ENCODE assay signal across 8 mouse cellular contexts in genomic region chr3:31459456-31459855, GRCm38 (mm10).
DNase-seq lines count a peak whose midpoint lies in the region; ATAC-seq and TF ChIP-seq lines count a peak whose summit lies in the region.

No protein-coding gene starts in this region.

- H3K4me2 ChIP-seq in hindbrain, embryonic 13.5 days: no peak overlapping the region
- no peak overlapping the region for H3K4me2 ChIP-seq in CH12.LX (ENCODE audit: insufficient read depth, low read depth, poor library complexity, severe bottlenecking)
- no peak overlapping the region for H3K4me2 ChIP-seq in embryonic facial prominence, embryonic 14.5 days (ENCODE audit: low read depth, low read length)
- no peak overlapping the region for H3K4me2 ChIP-seq in neural tube, embryonic 13.5 days

- H3K9ac ChIP-seq in hindbrain, embryonic 13.5 days: no peak overlapping the region
- no peak overlapping the region for H3K9ac ChIP-seq in CH12.LX (ENCODE audit: insufficient read depth, low read depth)
- H3K9ac ChIP-seq in embryonic facial prominence, embryonic 14.5 days (ENCODE audit: low read depth, low read length): no peak overlapping the region
- H3K9ac ChIP-seq in neural tube, embryonic 13.5 days: no peak overlapping the region

- no peak for TF ChIP-seq POLR2A in CH12.LX (IDR thresholded peaks at IDR 0.05; ENCODE audit: low read depth, low read length)
- TF ChIP-seq POLR2A in bone marrow macrophage, adult 2 months (IDR thresholded peaks at IDR 0.05; ENCODE audit: borderline replicate concordance, low read depth, low read length): no peak

- H3K36me3 ChIP-seq in hindbrain, embryonic 10.5 days: no peaks in the 10 kb centered on the region
- H3K36me3 ChIP-seq in hindbrain, embryonic 13.5 days: no peaks in the 10 kb centered on the region
- no peaks in the 10 kb centered on the region for H3K36me3 ChIP-seq in CH12.LX (replicated peaks in 1 of 2; ENCODE audit: control insufficient read depth in 1 of 2, insufficient read depth in 1 of 2, low read length in 1 of 2)
- no peaks in the 10 kb centered on the region for H3K36me3 ChIP-seq in embryonic facial prominence, embryonic 14.5 days (ENCODE audit: control insufficient read depth, insufficient read depth, low read length)
- no peaks in the 10 kb centered on the region for H3K36me3 ChIP-seq in neural tube, embryonic 13.5 days

- TF ChIP-seq RAD21 in CH12.LX (IDR thresholded peaks at IDR 0.05; ENCODE audit: low read depth, low read length): peak; percentile 26

- H3K79me2 ChIP-seq in CH12.LX (replicated peaks; ENCODE audit: control insufficient read depth, extremely low read depth, insufficient read depth, poor library complexity, severe bottlenecking): no peaks in the 10 kb centered on the region

- dilution Hi-C loops in CH12.LX (cut with MboI; ENCODE audit: extremely low pct_ligation_motif_present, extremely low pct_unique_long_range_greater_than_20kb, low sequenced_read_pairs): no loop called here

- H3K9me3 ChIP-seq in hindbrain, embryonic 10.5 days: 0 out of 2 replicates have a peak, but pooled peaks cover under 1% of the 10 kb centered on the region
- no peaks in the 10 kb centered on the region for H3K9me3 ChIP-seq in hindbrain, embryonic 13.5 days
- H3K9me3 ChIP-seq in CH12.LX (replicated peaks; ENCODE audit: low read length): peaks cover 4% of the 10 kb centered on the region
- 0 out of 2 replicates have a peak, but pooled peaks cover under 1% of the 10 kb centered on the region for H3K9me3 ChIP-seq in embryonic facial prominence, embryonic 14.5 days (ENCODE audit: control insufficient read depth, low read length)
- H3K9me3 ChIP-seq in neural tube, embryonic 13.5 days: no peaks in the 10 kb centered on the region

- in situ Hi-C loops in CH12.LX (cut with MboI; ENCODE audit: low pct_ligation_motif_present, low pct_unique_long_range_greater_than_20kb, low sequenced_read_pairs): no loop called here

- 0 out of 2 replicates have a peak, but pooled peaks cover 7% of the 10 kb centered on the region for H3K4me1 ChIP-seq in hindbrain, embryonic 10.5 days (replicated peaks)
- 0 out of 2 replicates have a peak, but pooled peaks cover 6% of the 10 kb centered on the region for H3K4me1 ChIP-seq in hindbrain, embryonic 13.5 days (replicated peaks)
- peaks cover 3 to 12% of the 10 kb centered on the region in 2 experiments; a peak in 2 of 4 replicates for H3K4me1 ChIP-seq in CH12.LX (ENCODE audit: control insufficient read depth in 1 of 2, insufficient read depth in 2 of 2)
- H3K4me1 ChIP-seq in bone marrow macrophage, adult 2 months (ENCODE audit: control insufficient read depth, insufficient read depth, low read length): peaks cover 9% of the 10 kb centered on the region
- no peaks in the 10 kb centered on the region for H3K4me1 ChIP-seq in embryonic facial prominence, embryonic 14.5 days (ENCODE audit: control insufficient read depth, insufficient read depth, low read length)
- H3K4me1 ChIP-seq in neural tube, embryonic 13.5 days (replicated peaks): no peaks in the 10 kb centered on the region

- no peak for TF ChIP-seq EP300 in CH12.LX (IDR thresholded peaks at IDR 0.05; ENCODE audit: low read length)

- H3K27me3 ChIP-seq in hindbrain, embryonic 10.5 days (ENCODE audit: insufficient read depth, poor library complexity, severe bottlenecking): no peaks in the 10 kb centered on the region
- no peaks in the 10 kb centered on the region for H3K27me3 ChIP-seq in hindbrain, embryonic 13.5 days
- no peaks in the 10 kb centered on the region for H3K27me3 ChIP-seq in CH12.LX (replicated peaks)
- H3K27me3 ChIP-seq in embryonic facial prominence, embryonic 14.5 days (replicated peaks; ENCODE audit: control insufficient read depth, insufficient read depth, low read length): no peaks in the 10 kb centered on the region
- H3K27me3 ChIP-seq in neural tube, embryonic 13.5 days: no peaks in the 10 kb centered on the region

- no peak overlapping the region for H3K4me3 ChIP-seq in hindbrain, embryonic 10.5 days
- no peak overlapping the region for H3K4me3 ChIP-seq in hindbrain, embryonic 13.5 days
- H3K4me3 ChIP-seq in CH12.LX (replicated peaks in 1 of 3; ENCODE audit: low read depth in 2 of 3, low read length in 2 of 3, poor library complexity in 1 of 3): no peak overlapping the region
- no peak overlapping the region for H3K4me3 ChIP-seq in bone marrow macrophage, adult 2 months (ENCODE audit: insufficient read depth, low read length)
- H3K4me3 ChIP-seq in embryonic facial prominence, embryonic 14.5 days (ENCODE audit: low read depth, low read length): no peak overlapping the region
- H3K4me3 ChIP-seq in neural tube, embryonic 13.5 days: no peak overlapping the region

- ATAC-seq in hindbrain, embryonic 13.5 days (ENCODE audit: low FRiP score): no peak
- ATAC-seq in embryonic facial prominence, embryonic 14.5 days (ENCODE audit: low read depth): no peak
- ATAC-seq in neural tube, embryonic 13.5 days (ENCODE audit: low read depth): peak; percentile 32; the same call in 1 of the 2 replicates

- peak in 1 of 2 experiments; percentile 62; a peak in 2 of 4 replicates for TF ChIP-seq CTCF in CH12.LX (conservative IDR thresholded peaks at IDR 0.05 in 1 of 2, IDR thresholded peaks at IDR 0.05 in 1 of 2; ENCODE audit: low read depth in 2 of 2, low read length in 2 of 2)
- peak; percentile 41; the same call in 1 of the 2 replicates for TF ChIP-seq CTCF in bone marrow macrophage, adult 2 months (IDR thresholded peaks at IDR 0.05; ENCODE audit: low read depth, low read length)

- 59% methylated on average over 5 of the region's 5 CpGs for WGBS in hindbrain, embryonic 10.5 days
- WGBS in hindbrain, embryonic 13.5 days: 55% methylated on average over 5 of the region's 5 CpGs
- 58% methylated on average over 5 of the region's 5 CpGs for WGBS in embryonic facial prominence, embryonic 14.5 days
- WGBS in neural tube, embryonic 13.5 days: 75% methylated on average over 5 of the region's 5 CpGs

- DNase-seq in hindbrain, embryonic 10.5 days (ENCODE audit: low spot score): peak; percentile 53
- DNase-seq in CH12.LX (ENCODE audit: extremely low read depth): no peak
- DNase-seq in embryonic facial prominence, embryonic 14.5 days (ENCODE audit: low spot score): peak; percentile 23
- DNase-seq in layer of hippocampus, postnatal 14 days (ENCODE audit: low spot score in 2 of 2): peak; percentile 11 to 13
- DNase-seq in spleen, adult 12 weeks (ENCODE audit: low spot score): no peak

- H3K27ac ChIP-seq in hindbrain, embryonic 10.5 days: no peak overlapping the region
- no peak overlapping the region for H3K27ac ChIP-seq in hindbrain, embryonic 13.5 days
- H3K27ac ChIP-seq in CH12.LX (ENCODE audit: insufficient read depth, low read depth): no peak overlapping the region
- H3K27ac ChIP-seq in bone marrow macrophage, adult 2 months (ENCODE audit: insufficient read depth, low read depth, low read length): no peak overlapping the region
- H3K27ac ChIP-seq in embryonic facial prominence, embryonic 14.5 days (replicated peaks; ENCODE audit: low read depth, low read length): no peak overlapping the region
- no peak overlapping the region for H3K27ac ChIP-seq in neural tube, embryonic 13.5 days (replicated peaks)

TF ChIP-seq in CH12.LX, 34 proteins besides CTCF, POLR2A, EP300 and RAD21:
- TF ChIP-seq SMC3 (IDR thresholded peaks at IDR 0.05; ENCODE audit: low read depth, low read length): peak; percentile 50
- TF ChIP-seq TCF12 (IDR thresholded peaks at IDR 0.05; ENCODE audit: low read depth, low read length): no peak

Comparison
In these comparisons a context has a peak if more than half of its experiments do, and no peak if none do; other contexts are left out.
1. DNase-seq: peak in hindbrain, embryonic 10.5 days (single experiment), embryonic facial prominence, embryonic 14.5 days (single experiment) and layer of hippocampus, postnatal 14 days (2 of 2); none in CH12.LX (single experiment) and spleen, adult 12 weeks (single experiment).